Mouse (Mus musculus): ENCODE measurements at regions not wholly inside any gene's neighbourhood (a gene's known extent, or its start where the extent isn't known, plus 50 kb on each side); places are given as distances from the start of the nearest gene placed in this dataset.

DNA sequence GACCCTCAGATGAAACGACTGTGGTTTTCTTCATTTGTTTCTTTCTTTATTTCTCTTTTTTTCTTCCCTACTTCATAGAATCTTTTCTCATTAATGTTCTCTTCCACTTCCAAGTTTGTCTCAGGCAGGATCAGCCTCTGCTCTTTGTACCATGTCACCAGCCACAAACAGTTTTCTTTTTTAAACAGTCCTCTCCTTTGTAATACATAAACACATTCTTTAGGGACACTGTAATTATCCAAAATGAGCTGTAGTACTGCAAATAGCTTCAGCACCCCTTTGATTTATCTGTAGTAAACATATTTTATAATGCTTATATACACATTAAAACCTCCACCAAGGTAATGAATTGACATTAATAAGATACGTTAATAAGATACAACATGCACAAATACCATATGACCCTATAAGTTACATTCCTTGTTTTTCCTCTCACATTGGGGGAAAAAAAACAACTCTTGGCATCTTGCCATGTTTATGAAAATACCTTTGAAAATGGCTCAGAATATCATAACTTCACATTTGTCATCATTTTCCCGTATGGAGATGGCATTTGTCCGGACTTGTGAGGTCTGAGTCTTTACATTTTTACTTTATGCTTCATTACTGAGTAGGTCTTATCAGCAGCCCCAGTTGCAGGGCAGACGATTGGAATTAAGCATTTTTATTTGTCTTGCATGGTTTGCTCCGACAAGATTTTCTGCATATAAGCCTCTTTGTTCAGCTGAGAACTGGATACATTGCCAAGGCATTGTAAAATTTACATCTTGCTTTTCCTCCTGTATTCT is 1070.5 kb downstream of the Diaph3 start:
- no peak for TF ChIP-seq CTCF (IDR thresholded peaks at IDR 0.05; ENCODE audit: low read depth)
- TF ChIP-seq EP300 (optimal IDR thresholded peaks at IDR 0.05): no peak
